Mouse (Mus musculus): ENCODE data around the gene Adora3.
A peak's percentile ranks its signal among the peaks of the same experiment; 100 is the strongest.
"Not testable (repeated sequence)": the region's sequence is repeated elsewhere in the genome, so short reads cannot be mapped to it uniquely, and the experiment has no call there.

Gene Adora3

DNA sequence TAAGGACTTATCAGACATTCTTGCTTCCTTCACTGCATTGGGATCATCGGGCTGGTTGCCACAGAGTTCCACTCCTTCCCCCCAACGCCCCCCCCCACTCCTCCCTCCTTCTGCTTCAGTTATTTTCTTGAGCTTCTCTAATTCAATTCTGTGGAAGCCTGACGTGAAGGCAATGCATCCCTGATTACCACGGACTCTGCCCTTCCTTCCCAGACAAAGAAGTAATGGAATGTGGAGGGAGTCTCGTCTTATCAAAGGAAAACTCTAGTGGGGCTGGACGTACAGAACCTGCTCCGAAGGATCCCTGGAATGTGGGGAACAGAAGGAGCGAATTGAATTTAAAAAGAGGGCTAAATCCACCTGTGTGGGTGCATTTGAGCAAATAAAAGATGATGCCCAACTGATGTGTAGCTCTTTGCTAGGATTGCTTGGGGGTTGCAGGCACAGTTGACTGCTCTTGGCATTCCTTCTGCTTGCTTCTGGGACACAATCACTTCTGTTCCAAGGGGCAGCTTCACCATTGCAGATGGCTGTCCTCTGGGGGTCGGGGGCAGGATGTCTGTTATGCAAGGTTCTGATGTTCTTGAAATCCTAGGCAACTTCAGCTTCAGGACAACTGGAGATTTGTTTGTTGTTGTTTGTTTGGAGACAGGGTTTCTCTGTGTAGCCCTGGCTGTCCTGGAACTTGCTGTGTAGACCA, 37.4 kb downstream of the Adora3 start:
- no peak for DNase-seq

DNA sequence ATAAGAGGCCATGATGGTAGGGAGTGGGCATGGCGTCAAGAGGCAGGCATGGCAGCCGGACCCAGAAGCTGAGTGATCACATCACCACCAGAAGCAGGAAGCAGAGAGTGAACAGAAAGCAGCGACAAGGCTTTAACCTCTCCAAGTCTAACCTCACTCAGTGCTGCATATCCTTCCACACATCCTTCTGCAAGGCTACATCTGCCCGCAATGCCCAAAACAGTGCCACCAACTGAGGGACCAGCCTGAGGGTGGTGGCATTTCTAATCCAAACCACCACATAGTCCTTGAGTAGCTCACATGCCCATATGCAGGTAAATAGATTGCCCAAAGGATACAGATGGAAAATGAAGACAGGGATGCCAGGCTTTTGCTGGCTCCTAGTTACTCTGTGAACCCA, 38.3 kb downstream of the Adora3 start:
- DNase-seq: no peak

DNA sequence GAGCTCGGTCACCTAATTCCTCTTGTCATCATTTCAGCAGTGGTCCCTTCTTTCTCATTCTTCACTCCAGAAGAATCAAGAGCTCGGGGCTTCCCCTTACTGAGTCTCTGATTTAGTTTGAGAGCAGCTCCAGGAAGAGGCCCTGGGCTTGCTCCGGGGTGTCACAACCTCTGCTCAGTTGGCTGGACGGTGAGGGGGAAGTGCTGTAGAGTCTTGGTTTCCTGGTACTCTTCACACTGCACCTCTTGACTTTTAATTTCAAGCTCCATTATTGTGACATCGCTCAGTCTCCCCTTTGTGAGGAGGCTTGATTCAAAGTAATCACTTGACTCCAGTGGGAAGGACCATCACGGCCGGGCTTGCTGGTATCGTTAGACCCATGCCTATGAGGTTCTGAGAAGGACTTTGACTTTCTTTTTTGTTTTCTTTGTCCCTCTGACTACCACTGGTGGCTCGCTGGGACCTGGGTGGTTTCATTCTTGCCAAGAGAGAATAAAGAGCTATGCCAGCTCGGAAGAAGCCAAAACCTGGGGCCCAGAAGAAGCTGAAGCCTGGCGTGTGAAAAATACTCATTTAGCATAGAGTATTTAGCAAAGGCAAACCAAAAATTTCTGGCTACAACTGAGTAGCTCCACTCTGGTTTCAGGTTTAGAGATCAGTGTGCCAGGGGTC, 40.0 kb downstream of the Adora3 start:
- peak; percentile 68 to 76 for DNase-seq

DNA sequence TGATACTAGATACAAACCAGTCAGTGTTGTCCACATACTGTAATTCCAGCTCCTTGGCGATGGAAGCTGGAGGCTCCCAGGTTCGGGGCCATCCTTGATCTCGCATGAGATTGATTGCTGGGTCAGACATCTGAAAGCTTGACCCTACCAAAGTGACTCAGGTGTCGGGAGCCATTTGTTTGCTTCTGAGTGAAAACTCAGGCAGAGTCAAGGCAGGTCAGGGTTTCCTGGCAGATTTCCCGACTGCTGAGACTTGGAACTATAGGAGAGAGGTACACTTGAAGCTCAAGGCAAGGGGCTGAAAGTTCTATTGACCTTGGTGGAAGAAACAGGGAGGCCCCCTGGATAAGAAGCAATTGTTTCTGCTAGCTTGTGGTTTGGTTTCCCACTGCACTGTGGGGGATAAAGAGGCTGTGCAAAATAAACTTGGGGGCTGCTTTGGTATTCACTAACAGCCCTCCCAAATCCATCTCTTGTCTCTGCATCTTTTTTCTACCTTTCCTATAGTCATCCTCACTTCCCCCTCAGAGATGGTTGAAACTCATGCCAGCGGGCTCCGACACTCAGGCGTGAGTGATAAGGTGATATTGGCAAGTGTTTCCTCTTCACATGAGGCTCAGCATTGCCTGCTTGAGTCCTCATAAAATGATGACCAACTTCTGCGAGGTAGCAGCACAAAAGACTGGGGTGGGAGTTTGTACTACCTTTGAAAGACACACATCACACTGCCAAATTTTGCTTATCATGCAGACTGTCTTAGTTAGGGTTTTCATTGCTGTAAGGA, 41.6 kb downstream of the Adora3 start:
- no peak for DNase-seq

DNA sequence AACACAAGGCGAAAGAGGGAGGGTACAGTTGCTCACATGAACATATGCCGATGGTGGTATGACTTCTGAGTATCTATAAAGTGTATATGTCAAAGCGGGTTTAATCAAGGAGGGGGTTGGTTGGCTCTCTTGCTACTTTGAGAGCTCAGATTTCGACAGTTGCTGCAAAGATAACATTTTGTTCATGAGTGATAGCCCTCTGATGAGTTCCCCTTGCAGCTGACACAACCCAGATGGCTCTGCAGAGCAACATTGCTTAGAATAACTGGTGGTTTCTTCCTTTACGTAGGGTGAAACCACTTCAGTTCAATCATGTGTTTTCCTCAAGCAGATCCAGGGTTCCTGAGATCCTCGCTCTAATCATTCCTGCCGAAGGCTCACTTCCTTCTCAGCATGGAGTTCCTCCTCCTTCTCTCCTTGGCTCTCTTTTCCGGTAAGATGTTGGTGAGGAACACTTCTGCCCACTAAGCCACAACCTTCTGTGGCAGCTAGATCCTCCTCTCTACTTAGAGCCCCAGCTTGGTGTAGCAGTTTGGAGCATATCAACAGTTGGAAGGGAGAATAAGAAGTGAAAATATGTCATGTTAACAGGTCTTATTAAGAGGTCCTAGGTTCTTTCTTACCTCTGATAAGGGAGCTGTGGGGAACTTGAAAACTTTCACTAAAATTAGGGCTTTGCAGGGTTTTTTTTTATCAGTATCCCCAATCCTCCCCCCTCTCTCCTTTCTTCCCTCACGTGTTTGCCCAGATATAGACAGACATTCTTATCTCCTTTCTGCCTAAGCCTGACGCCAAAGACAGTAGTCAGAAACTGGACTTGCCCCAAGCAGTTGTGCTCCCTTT, 43.4 kb downstream of the Adora3 start:
- no peak for DNase-seq

DNA sequence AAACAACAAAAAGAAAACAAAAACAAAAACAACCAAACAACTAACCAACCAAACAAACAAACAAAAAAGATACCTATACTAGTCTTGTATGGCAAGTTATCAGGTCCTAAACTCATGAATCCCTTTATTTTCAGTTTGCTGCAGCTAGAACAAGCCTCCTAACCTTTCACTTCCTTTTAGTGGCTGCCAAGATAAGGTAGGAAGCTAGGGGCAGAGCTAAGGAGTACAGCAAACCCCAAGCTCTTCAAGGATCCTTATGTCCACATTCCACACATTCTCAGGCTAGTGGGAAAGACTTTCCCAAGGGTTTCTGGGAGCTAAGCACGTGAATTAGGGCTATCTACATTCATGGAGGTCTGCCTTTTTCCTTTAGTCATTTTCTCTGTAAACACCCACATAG, 44.6 kb downstream of the Adora3 start:
- no peak for DNase-seq

DNA sequence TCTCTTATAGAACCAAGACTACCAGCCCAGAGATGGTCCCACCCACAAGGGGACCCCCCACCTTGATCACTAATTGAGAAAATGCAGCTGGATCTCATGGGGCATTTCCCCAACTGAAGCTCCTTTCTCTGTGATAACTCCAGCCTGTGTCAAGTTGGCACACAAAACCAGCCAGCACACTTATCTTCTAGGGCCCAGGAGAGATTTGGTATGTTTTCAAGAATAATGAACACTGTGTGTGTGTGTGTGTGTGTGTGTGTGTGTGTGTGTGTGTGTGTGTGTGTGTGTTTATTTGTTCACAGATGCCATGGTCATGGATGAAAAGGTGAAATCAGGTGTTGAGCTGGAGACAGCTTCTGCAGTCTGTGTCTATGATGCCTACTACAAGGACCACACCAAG, 45.8 kb downstream of the Adora3 start:
- not testable (repeated sequence) for DNase-seq

DNA sequence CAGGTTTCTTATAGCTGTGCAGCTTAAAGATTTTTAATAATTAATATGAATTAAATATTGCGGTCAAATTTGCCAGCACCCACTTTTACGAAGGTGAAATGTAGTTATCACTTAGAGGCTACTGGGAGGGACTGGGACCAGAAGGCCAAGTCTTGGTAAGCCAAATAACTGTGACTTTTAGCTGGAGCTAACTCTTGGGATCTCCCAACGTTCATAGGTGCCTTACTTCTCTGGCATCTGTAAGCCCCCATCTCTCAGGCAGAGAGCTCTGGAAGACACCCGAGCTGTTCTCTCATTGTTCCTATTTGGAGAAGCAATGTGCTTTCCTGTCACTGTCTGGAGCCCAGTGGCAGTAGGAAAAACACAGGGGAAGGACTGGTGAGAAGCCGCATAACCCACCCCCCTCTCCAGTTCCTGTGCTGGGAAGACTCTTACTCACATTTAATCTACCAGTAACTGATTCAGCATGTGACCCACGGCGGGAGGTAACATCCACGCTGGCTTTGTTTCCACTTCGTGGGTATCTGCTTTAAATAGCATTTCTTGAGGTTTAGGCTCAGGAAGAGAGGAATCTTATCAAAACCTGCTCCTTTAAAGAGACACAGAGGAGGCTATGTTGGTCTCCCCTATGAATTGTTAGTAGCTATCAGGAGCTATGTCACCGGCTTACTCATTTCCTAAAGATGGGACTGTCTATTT, 47.1 kb downstream of the Adora3 start:
- no peak for DNase-seq

DNA sequence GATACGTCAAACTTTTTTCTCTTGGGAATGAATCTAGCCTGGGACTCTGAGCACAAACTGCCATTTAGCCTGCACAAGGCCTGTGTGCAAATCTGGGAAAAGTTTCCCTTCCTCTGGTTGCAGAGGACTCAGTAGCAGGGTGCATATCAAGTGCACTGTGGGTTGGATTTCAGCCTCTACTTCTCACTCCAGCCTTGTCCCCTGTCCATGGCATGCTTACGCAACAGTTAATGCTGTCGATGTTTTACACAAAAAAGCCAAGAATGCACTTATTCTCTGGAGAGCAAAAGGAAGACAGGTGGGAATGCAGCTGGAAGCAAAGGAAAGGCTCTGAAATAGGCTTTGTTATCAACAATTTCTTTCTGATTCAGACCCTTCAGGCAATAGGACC, 47.7 kb downstream of the Adora3 start:
- DNase-seq: no peak

DNA sequence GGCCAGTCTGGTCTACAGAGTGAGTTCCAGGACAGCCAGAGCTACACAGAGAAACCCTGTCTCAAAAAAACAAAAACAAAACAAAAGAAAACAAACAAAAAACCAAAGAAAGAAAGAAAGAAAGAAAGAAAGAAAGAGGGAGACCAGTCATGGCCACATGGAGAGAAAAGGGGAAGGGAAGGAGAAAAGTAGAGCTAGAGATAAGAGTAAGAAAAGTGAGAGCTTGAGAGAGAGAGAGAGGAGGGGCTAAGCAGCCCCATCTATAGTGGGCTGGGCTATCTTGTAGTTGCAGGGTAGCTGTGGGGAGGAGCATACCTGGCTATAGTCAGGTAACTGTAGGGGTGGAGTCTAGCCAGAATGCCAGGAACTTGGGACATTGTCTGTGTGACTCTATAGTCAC, 50.1 kb downstream of the Adora3 start:
- DNase-seq: not testable (repeated sequence)

DNA sequence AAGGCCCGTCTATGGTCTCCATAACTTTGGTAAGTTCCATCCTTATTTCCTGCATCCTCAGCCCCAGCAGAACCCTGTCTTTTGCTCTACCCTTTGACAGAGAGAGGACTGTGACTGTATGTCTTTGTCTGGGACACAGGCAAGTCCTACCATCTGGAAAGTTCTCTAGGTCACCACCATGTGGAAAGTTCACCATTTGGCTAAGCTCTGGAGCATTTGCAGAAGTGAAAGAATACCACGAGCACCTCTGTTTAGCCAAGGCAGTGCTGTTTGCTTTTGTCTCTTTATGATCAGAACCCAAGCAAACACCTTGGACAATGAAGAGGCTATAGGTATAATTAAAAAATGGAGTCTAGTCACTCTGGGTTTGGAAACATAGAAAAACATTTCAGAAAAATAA, 51.3 kb downstream of the Adora3 start:
- no peak for DNase-seq

DNA sequence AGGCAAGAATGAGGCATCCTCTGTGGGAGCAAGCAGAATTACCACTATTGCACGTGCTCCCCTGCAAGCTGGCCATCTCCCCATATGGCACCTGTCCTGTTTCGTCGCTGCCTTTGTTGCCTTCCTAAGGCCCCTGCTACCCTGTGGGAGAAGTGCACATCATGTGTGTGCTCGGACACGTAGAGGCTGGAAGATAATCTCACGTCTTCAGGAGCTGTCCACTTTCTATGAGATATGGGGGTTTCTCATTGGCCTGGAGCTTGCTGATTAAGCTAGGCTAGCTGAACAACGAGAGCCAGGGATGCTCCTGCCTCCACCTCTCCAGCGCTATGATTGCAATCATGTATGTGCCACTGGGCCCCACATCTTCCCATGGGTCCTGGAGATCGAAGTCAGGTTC, 54.0 kb downstream of the Adora3 start:
- no peak for DNase-seq

DNA sequence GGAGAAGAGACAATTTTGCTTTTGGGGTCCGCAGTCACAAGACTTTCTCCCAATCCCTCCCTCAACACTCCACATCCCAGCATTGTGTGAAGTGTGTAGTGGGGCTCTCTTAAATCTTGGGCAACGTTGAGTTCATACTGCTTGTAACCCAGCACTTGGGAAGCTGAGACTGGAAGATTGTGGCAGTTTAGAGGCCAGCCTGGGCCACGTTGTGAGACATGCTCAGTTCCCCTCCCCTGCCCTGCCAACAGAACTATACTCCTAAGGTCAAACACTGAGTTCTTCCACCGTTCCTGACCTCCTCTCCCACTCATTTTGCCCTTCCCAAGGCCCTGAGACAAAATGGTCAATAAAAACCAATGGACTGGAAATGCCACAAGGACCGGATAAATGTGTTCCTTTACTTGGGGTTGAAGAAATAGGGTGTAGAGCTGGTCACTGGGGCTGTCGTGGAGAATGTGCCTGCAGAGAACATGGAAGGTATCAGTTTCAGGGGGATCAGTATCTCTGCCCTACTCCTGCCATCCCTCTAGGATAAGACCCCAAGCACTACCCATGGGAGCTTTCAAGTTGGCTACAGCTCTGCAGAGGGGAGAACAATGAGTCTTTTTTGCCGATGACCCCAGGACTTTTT, 57.0 kb downstream of the Adora3 start:
- no peak for DNase-seq

DNA sequence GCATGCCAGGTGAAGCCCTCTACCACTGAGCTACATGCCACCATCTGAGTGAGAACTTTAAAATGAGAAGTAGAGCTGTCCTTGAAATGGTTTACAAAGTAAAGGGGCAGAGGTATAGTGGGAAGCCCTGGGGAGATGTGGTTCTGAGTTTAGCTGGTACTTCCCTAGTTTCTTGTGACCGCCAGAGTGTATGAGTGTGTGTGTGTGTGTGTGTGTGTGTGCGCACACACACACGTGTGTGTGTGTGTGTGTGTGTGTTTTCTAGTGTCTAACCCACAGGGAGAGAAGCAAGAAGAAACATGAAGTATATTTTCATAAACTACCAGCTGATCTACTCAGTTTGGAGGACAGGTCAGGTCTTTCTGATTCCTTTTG, 57.5 kb downstream of the Adora3 start:
- DNase-seq: no peak

DNA sequence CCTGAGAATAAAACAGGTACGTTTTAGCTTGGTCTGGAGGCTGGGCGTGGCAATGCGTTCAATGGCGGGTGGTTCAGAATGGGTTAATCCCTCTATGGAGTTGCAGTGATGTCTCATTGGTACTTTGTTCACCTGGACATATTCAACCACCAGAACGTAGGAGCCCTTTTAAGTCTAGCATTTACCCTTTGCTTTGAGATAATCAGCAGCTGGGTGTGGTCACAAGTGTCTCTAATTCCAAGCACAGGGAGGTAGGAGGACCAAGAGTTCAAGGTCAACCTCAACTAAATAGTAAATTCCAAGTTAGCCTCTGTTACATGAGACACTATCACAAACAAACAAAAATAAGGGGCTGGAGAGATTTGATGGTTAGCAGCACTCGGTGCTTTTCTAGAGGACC, 58.1 kb downstream of the Adora3 start:
- no peak for DNase-seq

DNA sequence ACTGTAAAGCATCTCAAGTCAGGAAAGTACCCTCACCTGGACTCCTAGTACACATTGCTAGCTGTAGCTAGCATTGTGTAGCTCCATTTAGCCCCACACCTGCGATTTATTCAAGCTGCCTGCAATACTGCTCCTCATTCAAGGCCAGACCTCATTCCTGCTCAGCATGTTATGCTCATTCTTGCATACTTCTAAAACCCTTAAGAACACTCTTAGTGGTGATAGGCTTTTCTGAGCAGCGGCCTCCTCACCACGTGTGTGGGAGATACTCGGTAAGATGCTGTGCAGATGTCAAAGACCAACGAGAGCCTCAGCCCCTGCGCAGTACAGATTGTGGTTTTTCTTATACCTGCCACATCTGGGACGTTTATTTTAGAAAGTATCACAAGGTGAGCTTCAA, 59.2 kb downstream of the Adora3 start:
- no peak for DNase-seq

DNA sequence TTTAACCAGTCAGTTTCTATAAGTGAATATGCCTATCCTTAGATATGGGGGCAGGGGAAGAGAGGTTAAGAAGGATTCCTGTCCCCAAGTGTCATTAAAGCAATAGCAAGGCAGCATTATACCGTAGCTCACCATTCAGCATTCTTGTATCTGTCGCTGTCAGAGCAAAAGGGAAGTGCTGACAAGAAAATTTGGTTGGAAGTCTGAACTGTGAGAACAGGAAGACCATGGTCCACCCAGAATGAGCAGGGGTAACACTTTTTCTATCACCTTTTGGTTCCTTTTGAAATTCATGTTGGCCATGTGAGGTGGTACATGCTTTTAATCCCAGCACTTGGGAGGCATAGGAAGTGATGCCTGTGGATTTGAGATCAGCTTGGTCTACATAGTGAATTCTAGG, 60.4 kb downstream of the Adora3 start:
- no peak for DNase-seq

DNA sequence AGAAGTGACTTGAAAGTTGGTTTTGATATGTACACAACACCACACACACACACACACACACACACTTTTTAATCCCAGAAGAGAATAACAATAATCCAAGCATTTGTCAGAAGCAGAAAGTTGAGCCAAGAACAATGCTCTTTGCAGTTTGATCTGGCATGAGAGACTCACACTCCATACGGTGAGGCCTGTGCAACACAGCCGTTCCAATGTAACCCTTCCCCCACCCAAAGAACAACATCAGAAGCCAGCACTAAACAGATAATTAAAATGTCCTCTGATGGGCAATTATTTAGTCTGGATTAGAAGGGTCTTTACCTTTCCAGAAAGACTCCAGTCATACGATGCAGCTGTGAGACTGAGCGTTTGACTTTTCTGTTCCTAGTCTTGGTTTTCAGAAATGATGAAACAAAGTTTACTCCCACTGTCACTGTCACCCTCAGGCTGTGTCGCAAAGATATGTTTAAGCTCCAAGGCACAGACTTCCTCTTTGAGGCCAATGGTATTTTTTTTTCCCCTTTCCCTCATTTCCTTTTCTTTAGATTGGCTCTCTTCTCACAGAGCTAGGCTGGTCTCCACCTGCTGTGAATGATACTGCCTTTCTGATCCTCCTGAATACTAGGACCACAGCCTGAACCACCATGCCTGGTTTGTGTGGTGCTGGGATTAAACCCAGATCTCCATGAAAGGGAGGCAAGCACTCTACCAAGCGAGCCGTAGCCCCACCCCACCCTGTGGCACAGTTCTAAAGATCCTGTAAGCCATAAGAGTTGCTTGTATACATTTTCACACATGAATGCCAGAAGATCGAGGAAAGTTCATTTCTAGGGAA, 61.8 kb downstream of the Adora3 start, which contains the start of gene I830077J02Rik:
Gene I830077J02Rik, minus strand, starts transcription at position 425 of the 832 bp plus-strand sequence.
- DNase-seq: no peak

DNA sequence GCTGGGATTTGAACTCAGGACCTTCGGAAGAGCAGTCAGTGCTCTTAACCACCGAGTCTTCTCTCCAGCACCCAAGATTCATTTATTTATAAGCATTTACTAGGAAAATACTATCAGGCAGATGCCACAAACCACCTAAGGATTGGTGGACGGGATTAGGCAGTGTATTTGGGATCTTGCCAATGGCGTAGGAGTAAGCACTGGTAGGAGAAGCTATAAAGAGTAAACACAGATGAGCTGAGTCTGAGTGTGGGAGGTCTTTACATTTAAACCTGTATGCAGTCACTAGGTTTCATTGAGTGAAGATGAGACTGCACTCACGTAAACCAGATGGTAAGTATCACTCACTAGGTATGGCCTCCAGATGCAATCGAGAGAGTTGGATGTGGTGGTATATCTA, 63.3 kb downstream of the Adora3 start:
- no peak for DNase-seq

DNA sequence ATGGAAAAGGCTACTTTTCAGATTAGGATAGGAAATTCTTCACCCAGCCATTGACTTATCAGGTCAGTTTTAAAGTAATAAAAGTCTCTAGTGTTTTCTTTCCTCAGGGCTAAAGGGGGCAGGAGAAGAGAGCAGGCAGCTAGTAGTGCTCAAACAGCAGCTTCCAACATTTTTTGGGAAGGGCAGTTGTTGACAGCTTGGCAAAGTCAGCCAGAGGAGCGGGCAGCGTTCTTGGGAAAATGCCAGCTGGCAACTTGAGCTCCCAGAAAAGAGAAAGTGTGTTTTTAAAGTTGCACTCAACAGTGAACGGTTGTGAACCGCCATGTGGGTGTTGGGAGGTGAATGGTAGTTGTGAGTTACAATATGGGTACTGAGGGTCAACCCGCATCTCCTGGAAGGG, 64.4 kb downstream of the Adora3 start:
- DNase-seq: peak; percentile 68 to 77

DNA sequence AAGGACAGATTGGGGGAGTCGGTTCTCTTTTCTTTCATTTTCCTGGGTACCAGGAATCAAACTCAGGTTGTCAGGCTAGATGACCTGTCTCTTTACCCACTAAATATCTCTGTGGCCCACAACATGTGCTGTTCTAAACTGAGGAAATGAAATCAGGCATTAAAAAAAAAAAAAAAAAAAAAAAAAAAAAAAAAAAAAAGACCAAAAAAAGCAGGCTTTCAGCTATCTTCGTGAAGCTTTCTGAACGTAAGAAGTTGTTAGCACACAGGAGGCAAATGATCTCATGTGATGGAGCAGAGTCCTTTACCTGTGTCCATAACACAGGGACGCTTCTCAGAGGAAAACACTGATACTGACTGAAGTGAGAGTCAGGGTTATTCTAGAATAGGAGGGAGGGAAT, 65.5 kb downstream of the Adora3 start:
- DNase-seq: no peak

All from lung, postnatal 4 days (tissue).